Mouse (Mus musculus): ENCODE results near the gene Pcbp1. TPM values are rescaled to one million over a fixed set of nuclear protein-coding genes. Genes with fewer than 3 reads are reported as not detected.
A peak's percentile ranks its signal among the peaks of the same experiment; 100 is the strongest.

The Pcbp1 gene
- polyA plus RNA-seq, 1 experiment from 2014 or later = 312 TPM

DNA sequence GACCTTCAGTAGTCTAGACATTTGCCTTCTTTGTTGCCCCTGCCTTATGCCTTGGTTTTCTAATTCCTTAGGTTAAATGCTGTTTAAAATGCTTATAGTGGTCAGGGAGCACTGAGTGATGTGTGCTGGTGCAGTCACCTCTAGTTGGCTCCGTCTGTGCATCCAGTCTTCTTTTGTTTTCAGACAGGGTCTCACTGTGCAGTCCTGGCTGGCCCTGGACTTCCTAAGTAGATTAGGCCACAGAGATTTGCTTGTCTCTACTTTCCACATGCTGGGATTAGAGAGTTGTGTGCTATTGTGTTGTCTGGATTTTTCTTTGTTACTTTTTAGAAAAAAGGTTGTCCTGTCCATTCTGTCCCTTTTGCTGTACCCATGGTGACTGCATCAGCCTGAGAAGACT lies 24.5 kb upstream of the Pcbp1 start:
- H3K27me3 ChIP-seq (ENCODE audit: control insufficient read depth, insufficient read depth, low read length) = no peaks in the 10 kb centered on the region
- no peak overlapping the region for H3K4me2 ChIP-seq
- no peak overlapping the region for H3K9ac ChIP-seq (ENCODE audit: low read depth, low read length)
- H3K27ac ChIP-seq (ENCODE audit: low read depth, low read length) = no peak overlapping the region
- H3K36me3 ChIP-seq (ENCODE audit: control insufficient read depth, insufficient read depth, low read length) = peaks cover 3% of the 10 kb centered on the region; the same call in 1 of the 2 replicates
- ATAC-seq (replicated peaks; ENCODE audit: insufficient number of reproducible peaks, low FRiP score, low TSS enrichment) = no peak
- 0 out of 2 replicates have a peak, but pooled peaks cover 4% of the 10 kb centered on the region for H3K4me1 ChIP-seq (ENCODE audit: control insufficient read depth, insufficient read depth, low read length)
- H3K9me3 ChIP-seq (replicated peaks; ENCODE audit: control insufficient read depth, low read length) = no peaks in the 10 kb centered on the region
- 74% methylated on average over 1 of the region's 1 CpGs for WGBS (ENCODE audit: insufficient replicate concordance)
- H3K4me3 ChIP-seq (ENCODE audit: low read depth, low read length) = no peak overlapping the region

DNA sequence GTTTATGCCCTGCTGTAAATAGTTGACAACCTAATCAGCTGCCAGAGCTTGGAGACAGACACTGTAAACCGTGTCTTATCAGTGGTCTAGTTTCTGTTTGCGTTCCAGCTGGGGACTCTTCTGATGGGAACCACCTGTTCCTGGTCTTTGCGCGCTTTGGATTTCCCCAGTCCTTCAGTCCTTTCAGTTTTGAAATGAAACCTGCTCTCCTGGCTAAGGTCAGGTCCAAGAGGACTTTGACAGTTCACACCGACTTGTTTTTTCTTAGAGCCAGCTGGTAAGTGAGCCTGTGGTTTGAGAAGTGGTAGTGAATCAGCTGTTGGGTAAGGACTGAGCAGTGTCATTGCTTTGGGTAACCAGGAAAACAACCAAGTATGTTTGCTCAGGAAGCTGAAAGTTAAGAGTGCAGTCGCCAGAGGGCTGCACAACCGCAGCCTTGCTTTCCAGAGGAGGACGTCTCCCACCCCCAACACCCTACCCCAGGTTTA lies 21.8 kb upstream of the Pcbp1 start:
- no peak overlapping the region for H3K4me3 ChIP-seq (ENCODE audit: low read depth, low read length)
- peak overlapping the region; percentile 19; the same call in 1 of the 2 replicates for H3K9ac ChIP-seq (ENCODE audit: low read depth, low read length)
- H3K4me1 ChIP-seq (ENCODE audit: control insufficient read depth, insufficient read depth, low read length) = 0 out of 2 replicates have a peak, but pooled peaks cover 4% of the 10 kb centered on the region
- no peaks in the 10 kb centered on the region for H3K9me3 ChIP-seq (replicated peaks; ENCODE audit: control insufficient read depth, low read length)
- H3K4me2 ChIP-seq = peak overlapping the region; percentile 33
- 0 out of 2 replicates have a peak, but pooled peaks have one; percentile 39 for ATAC-seq (replicated peaks; ENCODE audit: insufficient number of reproducible peaks, low FRiP score, low TSS enrichment)
- peak overlapping the region; percentile 75 for H3K27ac ChIP-seq (ENCODE audit: low read depth, low read length)
- peaks cover 3% of the 10 kb centered on the region; the same call in 1 of the 2 replicates for H3K36me3 ChIP-seq (ENCODE audit: control insufficient read depth, insufficient read depth, low read length)
- WGBS (ENCODE audit: insufficient replicate concordance) = 49% methylated on average over 8 of the region's 8 CpGs
- no peaks in the 10 kb centered on the region for H3K27me3 ChIP-seq (ENCODE audit: control insufficient read depth, insufficient read depth, low read length)

DNA sequence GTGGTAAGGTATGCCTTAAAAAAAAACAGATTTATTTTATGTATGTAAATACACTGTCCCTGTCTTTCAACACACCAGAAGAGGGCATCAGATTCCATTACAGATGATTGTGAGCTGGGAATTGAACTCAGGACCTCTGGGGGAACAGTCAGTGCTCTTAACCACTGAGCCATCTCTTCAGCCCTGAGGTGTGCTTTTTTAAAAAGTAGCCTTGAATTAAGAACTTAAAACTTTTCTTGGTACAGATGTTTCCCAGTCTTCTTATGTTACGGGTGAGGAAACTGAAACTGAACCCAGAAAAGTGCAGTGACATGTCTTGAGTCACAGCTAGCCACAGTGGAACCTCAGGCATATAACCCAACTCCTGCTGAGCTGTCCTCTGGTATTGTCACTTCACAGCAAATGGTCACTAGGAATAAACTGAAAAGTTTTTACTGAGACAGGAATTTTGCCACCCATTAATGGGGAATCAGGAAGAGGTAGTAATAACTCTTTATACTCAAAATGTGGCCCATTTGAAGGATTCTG lies 21.2 kb upstream of the Pcbp1 start:
- peaks cover 3% of the 10 kb centered on the region; the same call in 1 of the 2 replicates for H3K36me3 ChIP-seq (ENCODE audit: control insufficient read depth, insufficient read depth, low read length)
- no peak for ATAC-seq (replicated peaks; ENCODE audit: insufficient number of reproducible peaks, low FRiP score, low TSS enrichment)
- peak overlapping the region; percentile 4; the same call in 1 of the 2 replicates for H3K27ac ChIP-seq (ENCODE audit: low read depth, low read length)
- no peak overlapping the region for H3K4me3 ChIP-seq (ENCODE audit: low read depth, low read length)
- 76% methylated on average over 1 of the region's 1 CpGs for WGBS (ENCODE audit: insufficient replicate concordance)
- no peak overlapping the region; the same call in 1 of the 2 replicates for H3K4me2 ChIP-seq
- no peaks in the 10 kb centered on the region for H3K27me3 ChIP-seq (ENCODE audit: control insufficient read depth, insufficient read depth, low read length)
- H3K9me3 ChIP-seq (replicated peaks; ENCODE audit: control insufficient read depth, low read length) = no peaks in the 10 kb centered on the region
- H3K4me1 ChIP-seq (ENCODE audit: control insufficient read depth, insufficient read depth, low read length) = 0 out of 2 replicates have a peak, but pooled peaks cover 4% of the 10 kb centered on the region
- no peak overlapping the region for H3K9ac ChIP-seq (ENCODE audit: low read depth, low read length)

DNA sequence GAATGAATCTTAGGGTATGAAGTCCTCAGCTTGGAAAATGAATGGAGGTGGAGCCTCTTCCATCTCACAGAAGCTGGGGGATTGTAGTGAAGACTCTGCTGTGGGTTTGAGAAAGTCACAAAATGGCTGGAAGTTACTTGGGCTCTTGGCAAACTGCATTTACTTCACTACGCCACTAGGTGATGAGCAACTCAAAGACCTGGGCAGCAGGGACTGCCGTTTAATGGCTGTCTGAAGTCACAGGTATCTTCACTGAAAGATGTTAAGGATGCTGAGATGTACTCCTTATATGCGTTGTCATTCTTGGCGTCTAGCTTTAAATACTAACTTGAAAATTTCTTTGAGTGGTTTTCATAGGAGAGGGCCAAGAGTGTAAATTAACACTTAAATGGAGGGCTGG lies 19.1 kb upstream of the Pcbp1 start:
- H3K9me3 ChIP-seq (replicated peaks; ENCODE audit: control insufficient read depth, low read length) = no peaks in the 10 kb centered on the region
- H3K36me3 ChIP-seq (ENCODE audit: control insufficient read depth, insufficient read depth, low read length) = peaks cover 15% of the 10 kb centered on the region
- no peak overlapping the region for H3K27ac ChIP-seq (ENCODE audit: low read depth, low read length)
- H3K4me2 ChIP-seq = no peak overlapping the region
- no peaks in the 10 kb centered on the region for H3K27me3 ChIP-seq (ENCODE audit: control insufficient read depth, insufficient read depth, low read length)
- WGBS (ENCODE audit: insufficient replicate concordance) = 48% methylated on average over 4 of the region's 4 CpGs
- ATAC-seq (replicated peaks; ENCODE audit: insufficient number of reproducible peaks, low FRiP score, low TSS enrichment) = no peak
- 0 out of 2 replicates have a peak, but pooled peaks cover 4% of the 10 kb centered on the region for H3K4me1 ChIP-seq (ENCODE audit: control insufficient read depth, insufficient read depth, low read length)
- no peak overlapping the region for H3K4me3 ChIP-seq (ENCODE audit: low read depth, low read length)
- H3K9ac ChIP-seq (ENCODE audit: low read depth, low read length) = no peak overlapping the region

DNA sequence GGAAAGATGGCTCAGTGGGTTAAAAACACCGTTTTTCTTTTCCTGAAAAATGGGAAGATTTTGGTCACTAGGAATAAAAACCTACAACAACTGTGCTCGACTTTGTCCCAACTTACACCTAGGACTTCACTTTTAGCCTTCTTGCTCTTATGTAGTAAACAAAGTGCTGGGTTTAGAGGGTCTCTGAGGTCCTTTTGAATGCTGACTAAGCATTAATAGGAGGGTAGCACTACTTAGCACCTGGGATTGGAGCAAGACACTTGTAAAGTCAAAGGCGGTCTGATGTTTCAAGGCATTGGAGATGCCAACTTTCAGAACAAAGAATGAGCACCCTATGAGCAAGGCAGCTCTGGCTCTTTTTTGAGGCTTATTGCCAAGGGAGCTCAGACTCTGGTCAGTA lies 17.7 kb upstream of the Pcbp1 start:
- no peak overlapping the region for H3K9ac ChIP-seq (ENCODE audit: low read depth, low read length)
- no peak overlapping the region for H3K27ac ChIP-seq (ENCODE audit: low read depth, low read length)
- no peaks in the 10 kb centered on the region for H3K9me3 ChIP-seq (replicated peaks; ENCODE audit: control insufficient read depth, low read length)
- no peak for ATAC-seq (replicated peaks; ENCODE audit: insufficient number of reproducible peaks, low FRiP score, low TSS enrichment)
- no peak overlapping the region for H3K4me3 ChIP-seq (ENCODE audit: low read depth, low read length)
- no peaks in the 10 kb centered on the region for H3K27me3 ChIP-seq (ENCODE audit: control insufficient read depth, insufficient read depth, low read length)
- no peak overlapping the region for H3K4me2 ChIP-seq
- H3K36me3 ChIP-seq (ENCODE audit: control insufficient read depth, insufficient read depth, low read length) = peaks cover 15% of the 10 kb centered on the region
- 86% methylated on average over 3 of the region's 3 CpGs for WGBS (ENCODE audit: insufficient replicate concordance)
- 0 out of 2 replicates have a peak, but pooled peaks cover 4% of the 10 kb centered on the region for H3K4me1 ChIP-seq (ENCODE audit: control insufficient read depth, insufficient read depth, low read length)

DNA sequence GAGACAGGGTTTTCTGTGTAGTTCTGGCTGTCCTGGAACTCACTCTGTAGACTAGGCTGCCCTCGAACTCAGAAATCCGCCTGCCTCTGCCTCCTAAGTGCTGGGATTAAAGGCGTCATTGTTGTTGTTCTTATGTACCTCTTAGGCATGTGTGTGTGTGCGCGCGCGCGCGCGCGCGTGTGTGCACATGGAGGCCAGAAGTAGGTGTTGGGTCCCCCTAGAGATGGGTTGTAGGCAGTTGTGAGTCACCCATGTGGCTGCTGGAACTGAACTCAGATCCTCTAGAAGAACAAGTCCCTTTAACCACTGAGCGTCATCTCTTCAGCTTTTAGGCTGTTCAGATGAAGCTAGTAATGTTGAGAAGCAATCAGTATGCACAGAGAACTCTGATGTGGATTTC lies 16.9 kb upstream of the Pcbp1 start:
- Histone ChIP-seq H3K9ac (ENCODE audit: low read depth, low read length) (no peak overlapping the region), H3K4me2 (no peak overlapping the region), H3K27ac (ENCODE audit: low read depth, low read length) (no peak overlapping the region), H3K4me3 (ENCODE audit: low read depth, low read length) (no peak overlapping the region), H3K27me3 (ENCODE audit: control insufficient read depth, insufficient read depth, low read length) (no peaks in the 10 kb centered on the region), H3K4me1 (ENCODE audit: control insufficient read depth, insufficient read depth, low read length) (0 out of 2 replicates have a peak, but pooled peaks cover 4% of the 10 kb centered on the region), H3K36me3 (ENCODE audit: control insufficient read depth, insufficient read depth, low read length) (peaks cover 15% of the 10 kb centered on the region), H3K9me3 (replicated peaks; ENCODE audit: control insufficient read depth, low read length) (no peaks in the 10 kb centered on the region)
- ATAC-seq (replicated peaks; ENCODE audit: insufficient number of reproducible peaks, low FRiP score, low TSS enrichment) = no peak
- 95% methylated on average over 13 of the region's 13 CpGs for WGBS (ENCODE audit: insufficient replicate concordance)

DNA sequence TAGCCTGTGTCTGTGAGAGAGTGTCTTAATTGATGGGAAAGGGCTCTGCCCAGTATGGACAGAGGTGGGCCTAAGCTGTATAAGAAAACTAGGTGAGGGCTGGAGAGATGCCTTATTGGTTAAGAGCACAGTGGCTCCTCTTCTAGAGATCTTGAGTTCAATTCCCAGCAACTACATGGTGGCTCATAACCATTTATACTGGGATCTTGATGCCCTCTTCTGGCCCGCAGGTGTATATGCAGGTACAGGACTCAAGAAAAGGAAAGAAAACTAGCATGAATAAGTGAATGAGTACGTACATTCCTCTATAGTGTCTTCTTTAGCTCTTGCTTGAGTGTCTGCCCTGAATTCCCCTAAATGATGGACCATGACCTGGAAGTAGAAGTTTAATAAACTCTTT lies 15.5 kb upstream of the Pcbp1 start:
- 82% methylated on average over 2 of the region's 2 CpGs for WGBS (ENCODE audit: insufficient replicate concordance)
- no peak for ATAC-seq (replicated peaks; ENCODE audit: insufficient number of reproducible peaks, low FRiP score, low TSS enrichment)
- no peaks in the 10 kb centered on the region for H3K4me1 ChIP-seq (ENCODE audit: control insufficient read depth, insufficient read depth, low read length)
- no peak overlapping the region for H3K27ac ChIP-seq (ENCODE audit: low read depth, low read length)
- no peak overlapping the region for H3K9ac ChIP-seq (ENCODE audit: low read depth, low read length)
- no peak overlapping the region for H3K4me2 ChIP-seq
- peaks cover 15% of the 10 kb centered on the region for H3K36me3 ChIP-seq (ENCODE audit: control insufficient read depth, insufficient read depth, low read length)
- H3K27me3 ChIP-seq (ENCODE audit: control insufficient read depth, insufficient read depth, low read length) = no peaks in the 10 kb centered on the region
- no peaks in the 10 kb centered on the region for H3K9me3 ChIP-seq (replicated peaks; ENCODE audit: control insufficient read depth, low read length)
- H3K4me3 ChIP-seq (ENCODE audit: low read depth, low read length) = no peak overlapping the region

DNA sequence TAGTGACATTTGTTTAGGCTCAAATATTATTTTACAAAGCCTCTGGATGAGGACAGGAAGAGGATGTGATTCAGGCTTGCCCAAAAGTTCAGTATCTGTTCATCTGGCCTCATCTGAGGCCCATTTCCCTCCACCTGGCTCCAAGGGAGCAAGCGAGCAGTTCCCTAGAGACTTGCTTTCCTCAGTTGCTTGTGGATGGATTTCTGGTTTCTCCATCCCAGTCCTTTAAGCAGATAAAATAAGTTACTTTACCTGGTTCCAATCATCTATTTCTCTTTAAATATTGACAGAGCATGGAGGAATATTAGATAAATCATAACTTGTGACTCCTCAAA lies 2.3 kb upstream of the Pcbp1 start:
- no peak for ATAC-seq (replicated peaks; ENCODE audit: insufficient number of reproducible peaks, low FRiP score, low TSS enrichment)
- Histone ChIP-seq H3K9ac (ENCODE audit: low read depth, low read length) (no peak overlapping the region), H3K4me3 (ENCODE audit: low read depth, low read length) (no peak overlapping the region), H3K36me3 (ENCODE audit: control insufficient read depth, insufficient read depth, low read length) (peaks cover 2% of the 10 kb centered on the region; the same call in 1 of the 2 replicates), H3K4me1 (ENCODE audit: control insufficient read depth, insufficient read depth, low read length) (peaks cover 8% of the 10 kb centered on the region), H3K4me2 (no peak overlapping the region), H3K9me3 (replicated peaks; ENCODE audit: control insufficient read depth, low read length) (no peaks in the 10 kb centered on the region), H3K27ac (ENCODE audit: low read depth, low read length) (no peak overlapping the region), H3K27me3 (ENCODE audit: control insufficient read depth, insufficient read depth, low read length) (no peaks in the 10 kb centered on the region)
- 88% methylated on average over 1 of the region's 1 CpGs for WGBS (ENCODE audit: insufficient replicate concordance)
